Mouse (Mus musculus) 3T3-L1 (cell line): ENCODE measurements around the gene Itpr1.
A peak's percentile ranks its signal among the peaks of the same experiment; 100 is the strongest.

ENCODE experiments used
- DNase-seq: peaks from one replicate; pipeline ENCODE4 v3.0.0-alpha.2; 2015; ENCODE audit warnings: low read depth, low spot score

Itpr1 gene

DNA sequence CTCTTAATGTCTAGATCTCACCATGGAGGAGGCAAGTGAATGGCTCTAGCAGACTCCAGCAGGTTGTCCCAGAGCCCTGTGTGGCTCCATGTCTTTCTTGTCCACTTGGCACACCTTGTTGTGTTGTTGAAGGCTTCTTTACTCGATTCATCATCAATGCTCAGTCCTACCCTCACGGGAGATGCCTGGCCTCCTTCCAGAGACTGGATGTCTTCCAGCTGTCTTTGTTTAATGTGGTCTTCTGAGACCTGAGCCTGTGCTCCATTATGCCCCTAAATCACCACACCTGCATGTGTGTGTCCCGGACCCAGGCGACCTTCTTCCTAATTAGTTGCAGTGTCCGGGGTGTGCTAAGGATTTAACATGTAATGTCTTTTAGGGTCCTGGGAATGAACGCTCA lies 254.7 kb downstream of the Itpr1 start:
- DNase-seq, result no peak

DNA sequence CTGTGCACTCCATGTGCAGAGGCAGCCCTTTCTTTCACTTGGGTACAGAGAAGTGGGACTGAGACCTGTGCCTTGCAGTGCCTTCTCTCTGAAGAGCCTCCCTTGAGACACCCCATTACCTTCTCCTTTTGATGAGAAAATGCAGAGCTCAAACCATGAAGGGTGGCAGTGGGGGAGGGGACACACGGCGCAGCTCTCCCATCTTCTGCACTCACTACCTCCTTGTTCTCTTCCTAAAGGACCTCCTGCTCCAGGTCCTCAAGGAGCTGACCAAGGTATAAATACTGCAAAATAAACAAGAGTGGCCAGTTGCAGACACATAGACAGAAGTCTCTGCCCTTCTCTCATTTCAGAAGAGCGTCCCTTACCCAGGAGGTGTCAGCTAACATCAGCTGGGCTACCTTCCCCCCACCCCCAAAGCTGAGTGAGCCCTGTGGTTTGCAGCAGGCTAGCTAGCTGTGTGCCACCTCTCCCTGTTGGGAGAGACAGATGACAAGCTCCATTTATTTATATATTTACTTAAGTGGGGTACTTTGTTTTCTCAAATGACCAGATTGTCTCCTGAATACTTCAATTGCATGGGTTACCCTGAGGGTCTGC lies 255.4 kb downstream of the Itpr1 start:
- no peak for DNase-seq

DNA sequence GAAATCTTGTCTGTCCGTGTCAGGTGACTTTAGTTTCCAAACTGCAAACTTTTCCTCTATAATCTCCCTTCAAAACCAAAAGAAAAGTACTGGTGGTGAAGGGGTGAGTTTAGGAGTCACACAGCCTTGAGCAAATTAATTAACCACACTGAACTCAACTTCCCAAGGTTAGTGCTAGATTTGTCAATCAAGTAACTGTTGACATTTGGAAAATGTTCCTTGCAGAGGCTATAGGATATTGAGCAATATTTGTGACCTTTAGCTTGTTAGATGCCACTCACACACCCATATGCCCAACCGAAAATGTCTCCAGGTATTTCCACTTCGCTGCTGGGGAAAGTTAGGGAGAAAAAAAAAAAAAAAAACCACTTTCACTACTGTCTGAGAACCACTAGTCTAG lies 259.0 kb downstream of the Itpr1 start:
- no peak for DNase-seq

DNA sequence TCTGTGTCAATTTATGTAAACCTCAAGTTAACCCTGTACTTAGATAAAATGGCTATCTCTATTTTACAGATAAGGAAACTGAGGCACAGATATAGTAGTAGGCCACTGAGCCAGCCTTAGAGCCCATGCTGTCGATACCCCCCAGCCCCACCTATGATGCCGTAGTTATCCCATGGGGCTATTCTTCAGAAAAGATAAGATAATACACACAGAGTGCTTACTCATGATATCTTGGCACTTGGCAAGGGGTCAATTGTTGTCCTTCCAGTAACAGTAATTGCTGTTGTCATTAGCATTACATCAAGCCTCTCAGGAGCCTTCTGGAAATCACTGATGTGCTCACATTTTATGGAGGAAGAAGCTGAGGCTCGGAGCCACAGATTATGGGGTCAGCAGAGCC lies 259.9 kb downstream of the Itpr1 start:
- no peak for DNase-seq

DNA sequence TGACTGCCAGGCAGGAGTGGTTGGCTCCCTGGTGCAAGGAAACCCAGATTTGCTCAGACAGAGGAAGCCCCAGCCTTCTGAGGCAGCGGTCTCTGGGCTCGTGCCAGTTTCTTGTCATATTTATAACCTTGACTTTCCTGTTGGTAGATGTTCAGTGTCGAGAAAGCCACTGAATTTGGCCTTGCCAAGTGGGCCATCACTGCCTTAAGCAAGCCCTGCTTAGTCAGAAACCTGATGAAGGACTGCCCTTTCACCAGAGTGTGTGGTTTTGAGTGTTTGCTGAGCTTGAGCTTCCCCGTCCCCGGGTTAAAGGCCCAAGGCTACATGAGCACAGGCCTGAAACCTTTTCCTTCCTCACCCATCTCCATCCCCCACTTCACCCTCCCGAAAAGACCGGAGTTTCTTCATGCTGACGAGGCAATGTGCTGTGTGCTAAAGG lies 263.9 kb downstream of the Itpr1 start:
- DNase-seq, result peak; percentile 90

DNA sequence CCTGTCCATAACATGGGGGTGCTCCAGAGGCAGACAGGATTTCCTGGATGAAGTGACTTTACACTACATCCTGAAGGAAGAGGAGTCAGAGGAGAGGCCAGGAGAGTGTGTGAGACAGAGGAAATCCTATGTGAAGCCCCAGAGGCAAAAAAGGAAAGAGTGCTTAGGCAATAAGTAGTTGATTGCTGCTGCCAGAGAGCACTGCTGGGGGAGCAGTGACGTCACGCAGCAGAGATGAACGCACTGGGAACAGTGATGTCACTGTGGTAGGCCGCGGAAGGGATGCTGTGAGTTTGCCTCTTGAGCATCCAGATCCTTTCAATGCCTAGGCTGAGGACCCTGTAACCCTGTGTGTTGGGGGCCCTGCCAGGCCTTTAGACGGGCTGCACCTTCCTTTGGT lies 264.7 kb downstream of the Itpr1 start:
- DNase-seq, result peak; percentile 36

DNA sequence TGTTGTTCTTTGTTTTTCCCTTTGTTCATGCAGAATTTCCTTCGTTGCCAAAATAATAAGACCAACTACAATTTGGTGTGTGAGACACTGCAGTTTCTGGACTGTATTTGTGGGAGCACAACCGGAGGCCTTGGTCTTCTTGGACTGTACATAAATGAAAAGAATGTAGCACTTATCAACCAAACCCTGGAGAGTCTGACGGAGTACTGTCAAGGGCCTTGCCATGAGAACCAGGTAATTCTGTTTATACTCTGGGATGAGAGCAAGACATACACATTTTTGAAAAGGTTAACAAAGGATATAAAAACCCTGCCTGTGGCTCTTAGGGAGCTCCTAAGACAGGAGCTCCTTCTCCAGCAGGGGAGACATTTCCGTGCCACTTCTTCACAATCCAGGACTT lies 268.3 kb downstream of the Itpr1 start:
- no peak for DNase-seq

DNA sequence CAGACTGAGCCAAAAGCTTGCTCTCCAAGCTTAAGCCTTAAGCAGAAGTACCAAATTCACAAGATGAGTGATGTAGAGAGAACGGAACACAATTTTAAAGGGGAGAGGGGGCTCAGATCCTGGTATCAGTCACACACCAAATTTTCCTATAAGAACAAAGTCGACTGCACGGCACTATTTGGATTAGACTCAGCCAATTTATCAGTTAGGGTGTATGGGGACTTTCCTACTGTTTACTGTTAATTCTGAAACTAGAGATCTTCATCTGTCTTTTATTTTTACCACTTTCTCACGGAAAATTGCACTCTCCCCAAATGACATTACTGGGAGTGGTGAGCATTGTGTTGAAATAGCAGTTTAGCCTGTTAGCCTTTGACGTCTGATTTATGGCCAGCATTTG lies 269.6 kb downstream of the Itpr1 start:
- DNase-seq, result no peak

DNA sequence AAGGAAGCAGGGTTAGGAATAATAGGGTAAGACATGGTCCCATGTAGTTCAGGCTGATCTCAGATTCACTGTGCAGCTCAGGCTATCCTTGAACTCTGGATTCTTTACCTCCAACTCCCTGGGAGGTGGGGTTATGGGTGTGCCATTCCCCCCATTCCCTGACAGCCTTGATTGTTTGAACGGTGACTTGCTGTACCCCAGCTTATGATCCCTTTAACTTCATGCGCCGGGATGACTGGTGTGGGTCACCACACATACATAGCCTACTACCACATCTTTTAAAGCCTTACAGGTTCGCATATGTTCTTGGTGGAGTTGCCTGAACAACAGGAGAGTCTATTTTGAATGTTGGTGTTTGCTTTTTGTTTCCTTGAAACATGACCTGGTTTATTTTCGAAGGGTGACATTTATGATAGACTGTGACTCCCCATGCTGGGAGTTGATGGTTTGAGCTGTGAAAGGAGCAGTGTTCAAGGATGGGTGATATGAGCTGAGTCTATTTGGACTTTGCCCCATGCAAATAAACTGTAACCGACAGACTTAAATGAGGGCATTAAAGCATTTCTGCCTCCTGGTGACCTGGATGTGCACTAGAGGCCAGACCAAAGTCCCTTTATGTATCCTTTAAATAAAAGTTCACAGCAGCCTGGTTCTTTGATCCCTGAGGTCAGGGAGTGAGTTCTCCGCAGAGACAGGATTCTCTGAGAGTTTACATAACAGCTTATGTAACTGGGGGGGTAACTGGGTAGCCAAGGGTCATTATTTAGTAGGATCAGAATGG lies 273.5 kb downstream of the Itpr1 start:
- DNase-seq, result no peak

DNA sequence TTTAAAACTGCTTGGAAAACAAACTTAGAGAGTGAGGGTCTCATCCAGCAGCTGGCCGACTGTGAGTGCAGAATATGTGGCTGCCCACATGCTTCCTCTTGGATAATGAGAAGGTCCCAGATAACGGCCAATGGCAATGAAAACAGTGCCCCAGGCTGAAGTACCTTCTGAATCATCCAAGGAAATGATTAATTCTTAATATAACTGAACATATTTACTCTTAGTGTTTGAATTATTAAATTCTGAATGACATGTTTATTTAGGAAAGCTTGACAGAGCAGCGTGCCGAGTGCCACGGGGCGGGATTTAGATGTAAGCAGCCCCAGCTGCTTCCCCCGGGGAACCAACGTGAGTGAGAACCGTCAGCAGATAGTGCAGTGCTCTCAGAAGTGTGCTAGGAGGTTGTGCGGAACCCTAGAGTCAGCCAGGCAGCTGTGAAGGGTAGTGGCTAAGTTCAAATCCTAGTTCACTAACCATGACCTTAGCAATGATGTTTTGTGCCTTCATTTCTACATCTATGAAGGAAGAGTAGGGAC lies 274.5 kb downstream of the Itpr1 start:
- no peak for DNase-seq

DNA sequence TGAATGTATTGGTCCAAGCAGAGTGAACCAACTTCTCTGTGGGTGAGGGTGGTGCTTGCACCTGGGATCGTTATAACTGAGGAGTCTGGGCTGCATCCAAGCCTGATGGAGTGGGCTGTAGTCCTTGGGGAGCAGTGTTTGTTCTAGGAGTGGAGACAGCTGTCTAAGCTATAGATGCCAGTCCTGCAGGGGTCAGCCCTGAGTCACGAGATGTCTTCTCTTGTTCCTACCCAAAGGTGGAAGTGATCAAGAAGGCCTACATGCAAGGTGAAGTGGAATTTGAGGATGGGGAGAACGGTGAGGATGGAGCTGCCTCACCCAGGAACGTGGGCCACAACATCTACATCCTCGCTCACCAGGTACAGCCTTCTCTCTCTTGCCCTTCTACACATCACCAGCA lies 275.4 kb downstream of the Itpr1 start:
- peak; percentile 29 for DNase-seq

DNA sequence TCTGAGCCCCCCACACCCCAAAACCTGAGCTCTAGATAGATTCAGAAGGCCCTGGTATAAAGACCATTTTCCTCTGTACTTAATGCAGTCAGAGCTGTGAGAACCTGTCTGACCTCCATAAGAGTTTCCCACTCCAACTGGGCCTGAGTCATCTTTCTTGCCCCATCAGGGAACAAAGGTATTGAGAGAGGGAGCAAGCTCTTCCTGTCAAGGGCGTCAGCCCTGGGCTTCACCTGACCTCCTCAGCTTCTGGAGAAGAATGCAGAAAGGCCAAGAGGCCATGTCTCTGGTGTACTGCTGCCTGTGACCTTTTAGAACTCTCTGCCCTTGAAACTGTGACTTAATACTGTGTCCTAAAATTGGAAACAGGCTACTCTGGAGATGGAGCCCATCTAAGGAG lies 279.1 kb downstream of the Itpr1 start:
- DNase-seq, result no peak

DNA sequence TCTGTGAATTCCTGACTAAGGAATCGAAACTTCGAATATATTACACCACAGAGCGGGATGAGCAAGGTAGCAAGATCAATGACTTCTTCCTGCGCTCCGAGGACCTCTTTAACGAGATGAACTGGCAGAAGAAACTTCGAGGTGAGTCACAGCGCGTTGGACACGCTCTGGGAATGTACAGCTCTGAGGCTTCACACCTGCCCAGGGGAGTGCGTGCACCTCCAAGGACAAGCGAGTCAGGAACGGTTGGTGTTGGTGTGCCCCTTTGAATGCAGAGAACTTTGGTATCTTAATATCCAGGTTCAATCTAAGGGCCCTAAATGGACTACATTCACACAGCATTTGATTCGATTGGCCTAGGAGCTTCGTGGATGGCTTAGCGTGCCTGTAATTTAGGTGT lies 280.9 kb downstream of the Itpr1 start:
- no peak for DNase-seq

DNA sequence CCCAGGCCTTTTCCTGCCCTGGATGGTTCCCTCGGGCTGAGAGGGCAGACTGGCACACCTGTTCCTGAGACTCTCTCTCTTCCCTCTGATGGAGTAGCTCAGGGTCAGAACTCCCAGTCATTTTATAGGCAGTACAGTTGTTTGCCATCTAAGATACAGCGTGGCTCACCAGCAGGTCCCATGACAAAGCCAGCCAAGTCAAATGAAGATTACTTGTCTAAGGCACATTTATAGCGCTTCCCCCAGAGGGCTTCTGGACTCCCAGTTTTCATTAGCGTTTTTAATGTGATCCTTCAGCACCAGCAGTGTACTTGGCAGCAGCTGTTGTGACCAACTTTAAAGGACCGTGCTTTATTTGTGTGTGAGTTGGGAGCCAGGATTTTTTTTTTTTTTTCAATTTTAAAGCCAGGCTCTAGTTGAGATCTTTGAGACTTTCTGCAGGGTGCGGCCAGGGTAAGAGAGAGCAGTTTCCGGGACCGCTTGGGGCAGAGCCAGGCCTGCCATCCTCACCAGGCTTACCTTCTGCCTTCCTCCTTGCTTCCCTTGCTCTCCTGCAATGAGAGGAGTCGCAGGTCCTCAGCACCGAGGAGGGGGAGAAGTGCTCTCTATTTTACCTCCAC lies 281.4 kb downstream of the Itpr1 start:
- no peak for DNase-seq

DNA sequence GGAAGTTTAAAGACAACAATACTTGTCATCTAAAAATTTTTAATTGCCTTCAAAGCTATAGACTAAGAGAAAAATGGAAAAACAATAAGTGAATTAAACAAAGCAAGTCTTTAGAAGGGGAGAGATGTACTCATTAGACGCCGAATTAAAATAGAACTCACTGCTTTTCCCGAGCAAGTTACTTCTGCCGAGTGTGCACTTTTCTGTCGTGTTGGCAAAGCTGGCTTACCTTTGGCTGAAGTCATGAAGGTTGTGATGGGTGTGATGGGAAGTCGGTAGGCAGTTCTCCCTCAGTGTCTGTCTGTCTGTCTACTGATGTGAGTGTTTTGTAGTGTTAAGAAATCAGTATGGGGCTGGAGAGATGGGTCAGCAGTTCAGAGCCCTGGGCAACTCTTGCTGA lies 282.1 kb downstream of the Itpr1 start:
- DNase-seq, result no peak

DNA sequence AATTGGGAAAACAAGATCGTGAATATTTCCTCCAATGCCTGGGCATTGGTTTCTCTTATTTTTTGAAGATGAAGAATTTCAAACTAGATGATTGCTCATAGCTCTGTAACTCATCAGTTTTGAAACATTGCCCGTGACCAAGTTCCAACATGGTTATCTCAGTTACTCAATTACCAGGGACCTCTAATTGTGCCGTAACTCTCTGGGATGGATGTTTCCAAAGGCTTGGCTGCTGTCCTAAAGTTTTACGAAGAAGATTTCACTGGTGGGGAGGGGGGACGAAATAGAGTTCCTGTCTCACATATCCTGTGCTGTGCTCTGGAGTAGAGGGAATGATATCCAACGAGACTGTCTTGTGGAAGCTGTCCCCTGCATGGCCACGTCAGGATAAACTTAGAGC lies 285.2 kb downstream of the Itpr1 start:
- no peak for DNase-seq

DNA sequence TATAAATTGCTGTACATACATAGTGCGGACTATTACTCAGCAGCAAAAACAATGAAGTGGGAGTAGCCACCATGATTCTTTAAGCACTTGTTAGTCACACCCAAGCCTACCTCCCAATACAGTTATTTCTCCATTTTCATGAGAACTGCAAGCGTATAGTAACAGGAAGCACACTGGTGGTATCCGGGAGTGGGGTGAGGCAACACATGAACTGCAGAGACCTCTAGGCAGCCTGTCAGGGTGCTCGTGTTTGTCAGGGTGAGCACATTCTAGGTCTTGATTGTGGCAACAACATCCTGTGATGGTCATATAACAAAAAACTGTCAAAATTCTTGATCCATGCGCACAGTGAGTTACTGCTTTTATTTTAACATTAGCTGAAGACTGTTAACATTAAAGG lies 290.8 kb downstream of the Itpr1 start:
- no peak for DNase-seq

DNA sequence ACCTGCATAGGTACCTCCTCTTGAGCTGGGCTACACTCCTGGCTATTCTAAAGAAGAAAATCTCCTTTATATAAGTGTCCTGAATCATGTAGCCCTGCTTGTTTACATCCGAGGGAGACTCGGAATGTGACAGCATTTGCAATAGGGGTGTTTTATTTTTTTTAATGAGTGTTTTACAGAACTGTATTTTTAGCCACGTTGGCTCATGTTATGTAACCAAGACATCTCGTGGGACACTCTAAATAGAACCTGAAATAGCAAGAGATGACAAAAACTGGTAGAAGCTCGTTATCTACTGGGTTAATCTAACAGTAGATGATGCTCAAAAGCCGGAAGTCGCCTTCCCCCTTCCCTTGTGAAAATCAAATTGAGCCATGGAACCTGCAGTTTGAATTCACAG lies 291.8 kb downstream of the Itpr1 start:
- no peak for DNase-seq

DNA sequence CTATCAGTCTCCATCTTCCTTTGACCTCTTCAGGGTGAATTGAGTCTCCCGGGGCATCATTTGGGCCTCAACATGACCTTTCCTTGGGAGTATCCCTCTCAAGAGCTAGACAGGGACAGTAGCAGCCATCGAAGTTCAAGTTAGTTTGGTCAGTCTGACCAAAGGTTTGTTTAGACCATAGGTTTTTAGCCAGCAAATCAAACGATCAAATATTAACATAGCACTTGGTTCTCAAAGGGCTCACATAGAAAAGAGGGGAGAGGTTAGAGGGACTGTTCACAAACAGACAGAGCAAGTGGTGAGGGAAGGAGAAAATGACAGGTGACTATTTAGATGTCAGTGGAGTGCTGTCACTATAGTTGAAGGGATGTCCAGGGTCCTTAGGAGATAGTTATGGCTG lies 293.3 kb downstream of the Itpr1 start:
- DNase-seq, result no peak

DNA sequence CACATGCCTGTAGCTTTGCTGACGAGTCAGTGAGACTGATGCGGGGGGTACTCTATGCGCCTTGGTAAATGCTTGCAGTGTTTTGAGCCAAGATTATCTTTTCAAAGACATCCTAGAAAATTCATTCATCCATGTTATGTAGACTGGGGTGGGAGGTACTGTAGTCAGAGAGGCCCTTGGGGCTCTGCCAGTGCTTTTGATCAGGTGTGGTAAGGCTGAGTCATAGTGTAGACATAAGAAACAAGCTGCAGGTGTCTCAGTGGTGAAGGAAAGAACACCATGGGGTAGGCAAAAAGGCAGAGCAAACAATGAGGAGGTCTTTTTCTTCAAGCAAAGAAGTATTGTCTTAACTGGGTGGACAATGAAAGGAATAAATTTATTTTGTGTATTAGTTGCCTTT lies 294.4 kb downstream of the Itpr1 start:
- no peak for DNase-seq

DNA sequence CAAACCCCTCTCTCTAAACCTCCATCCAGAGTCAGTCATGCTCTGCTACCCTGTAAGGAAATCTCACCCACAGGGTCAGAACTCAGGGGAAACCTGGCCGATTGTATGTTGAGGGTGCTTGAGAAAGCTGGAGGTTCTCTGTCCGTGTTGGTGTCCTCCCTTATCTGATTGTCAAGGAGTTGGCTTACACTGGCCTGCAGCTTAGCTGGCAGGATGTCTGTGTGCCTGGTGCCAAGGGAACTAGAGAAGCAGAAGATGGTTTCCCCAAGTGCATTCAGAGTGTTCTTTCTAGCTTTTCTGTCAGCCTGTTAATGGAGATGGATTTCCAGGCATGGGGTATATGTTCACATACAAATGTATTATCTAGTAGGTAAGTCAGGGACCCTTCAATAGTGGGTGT lies 296.4 kb downstream of the Itpr1 start:
- DNase-seq, result no peak

DNA sequence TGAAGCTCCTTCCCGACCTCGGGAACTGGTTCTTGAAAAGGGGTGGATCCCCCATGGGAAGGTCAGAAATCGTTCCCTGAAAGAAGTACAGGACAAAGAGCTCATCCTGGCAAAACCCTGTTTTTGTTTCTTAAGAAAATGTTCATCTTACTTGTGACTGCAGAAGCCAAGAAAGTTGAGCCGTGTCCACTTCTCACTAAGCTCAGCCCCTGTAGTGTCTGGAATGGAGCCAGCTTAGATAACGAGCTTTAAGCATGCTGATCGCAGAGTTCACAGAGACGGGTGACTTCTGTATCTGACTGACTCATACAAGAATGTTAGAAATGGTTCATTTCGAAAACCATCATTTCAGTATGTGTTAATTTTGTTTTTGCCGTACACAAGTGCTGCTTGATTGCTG lies 297.2 kb downstream of the Itpr1 start:
- DNase-seq, result no peak

DNA sequence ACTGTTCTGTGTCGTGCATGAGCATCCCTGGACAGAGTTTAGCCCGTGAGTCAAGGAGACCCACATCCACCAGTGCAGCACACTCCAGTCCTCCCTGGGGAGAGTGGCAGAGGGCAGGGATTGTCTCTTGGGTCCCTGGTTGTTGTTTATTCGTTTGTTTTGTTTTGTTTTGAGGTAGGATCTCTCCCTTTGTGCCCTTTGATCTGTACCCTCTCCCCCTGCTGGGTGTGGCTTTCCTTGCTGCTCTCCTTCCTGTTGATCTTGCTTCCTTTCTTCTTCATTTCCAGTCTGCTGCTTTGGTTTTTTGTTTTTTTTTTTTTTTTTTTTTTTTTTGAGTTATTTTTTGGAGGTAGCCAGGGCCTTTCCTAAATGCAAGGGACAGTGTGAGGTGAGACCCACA lies 299.2 kb downstream of the Itpr1 start:
- DNase-seq, result no peak
